Mouse (Mus musculus) gastrocnemius, postnatal 4 days (tissue): Measurements from ENCODE around the gene Plxdc2. TPM values are rescaled to one million over a fixed set of nuclear protein-coding genes. Genes with fewer than 3 reads are reported as not detected.
A peak's percentile ranks its signal among the peaks of the same experiment; 100 is the strongest.
"Not testable (repeated sequence)": the region's sequence is repeated elsewhere in the genome, so short reads cannot be mapped to it uniquely, and the experiment has no call there.

Experiments used
- DNase-seq, 2 experiments: peaks; one replicate each; pipeline ENCODE4 v3.0.0; 2021 to 2022; ENCODE audit warnings: low spot score in 2 of 2, mixed read lengths in 2 of 2
- total RNA-seq, 2 experiments: library from RNA; stranded (reverse); gene quantifications; 2 replicates each; pipeline ENCODE4 v1.2.3; 2021

Plxdc2 gene
- total RNA-seq, 2 experiments from 2014 or later, result 37.9 to 44.6 TPM

- DNase-seq, result peak; percentile 60 to 78
Observed at GRCm38 (mm10) chr2:16738241-16738640, 382.1 kb downstream of the Plxdc2 start.

GRCm38 (mm10) chr2:16741813-16742212 lies 385.7 kb downstream of the Plxdc2 start:
- DNase-seq, result no peak

GRCm38 (mm10) chr2:16743568-16743967 lies 387.5 kb downstream of the Plxdc2 start:
- DNase-seq, result no peak

- DNase-seq, result no peak
Observed at GRCm38 (mm10) chr2:16749302-16749909, 393.3 kb downstream of the Plxdc2 start.

- DNase-seq, result no peak
Observed at GRCm38 (mm10) chr2:16757158-16757557, 401.1 kb downstream of the Plxdc2 start.

- no peak for DNase-seq
Observed at GRCm38 (mm10) chr2:16759766-16760165, 403.7 kb downstream of the Plxdc2 start.

- not testable (repeated sequence) for DNase-seq
Observed at GRCm38 (mm10) chr2:16769149-16769548, 413.0 kb downstream of the Plxdc2 start.

- DNase-seq, result no peak
Observed at GRCm38 (mm10) chr2:16773398-16774113, 417.5 kb downstream of the Plxdc2 start.

GRCm38 (mm10) chr2:16774114-16774433 lies 418.0 kb downstream of the Plxdc2 start:
- DNase-seq, result no peak

GRCm38 (mm10) chr2:16795283-16795682 lies 439.2 kb downstream of the Plxdc2 start:
- DNase-seq, result no peak
